Mouse (Mus musculus) midbrain, embryonic 13.5 days (tissue): Measurements from ENCODE around the gene Prkg1. TPM values are rescaled to one million over a fixed set of nuclear protein-coding genes. Genes with fewer than 3 reads are reported as not detected.
A peak's percentile ranks its signal among the peaks of the same experiment; 100 is the strongest.

ENCODE experiments used
- ATAC-seq: fragments of 200-750 bp; cut with Nextera tagmentation; 2 replicates; pipeline ENCODE4 v1.8.0; 2017; ENCODE audit warnings: mild to moderate bottlenecking, moderate TSS enrichment, moderate library complexity
- H3K27ac ChIP-seq: fragments of 300-500 bp; sonication (generic); 2 replicates; pipeline ENCODE4 v1.5.1; 2015; ENCODE audit warnings: inconsistent platforms, mild to moderate bottlenecking, moderate library complexity
- H3K27me3 ChIP-seq: fragments of 300-500 bp; sonication (generic); 2 replicates; pipeline ENCODE4 v1.6.1; 2015; ENCODE audit warnings: mild to moderate bottlenecking, inconsistent platforms
- H3K36me3 ChIP-seq: fragments of 300-500 bp; sonication (generic); 2 replicates; pipeline ENCODE4 v1.6.1; 2015; ENCODE audit warnings: mild to moderate bottlenecking, inconsistent platforms
- H3K4me1 ChIP-seq: fragments of 300-500 bp; sonication (generic); replicated peaks from 2 replicates; pipeline ENCODE4 v1.6.1; 2015; ENCODE audit warnings: inconsistent platforms
- H3K4me2 ChIP-seq: fragments of 300-500 bp; sonication (generic); replicated peaks from 2 replicates; pipeline ENCODE4 v1.6.1; 2015; ENCODE audit warnings: moderate library complexity, mild to moderate bottlenecking, inconsistent platforms
- H3K4me3 ChIP-seq: fragments of 300-500 bp; sonication (generic); replicated peaks from 2 replicates; pipeline ENCODE4 v1.5.1; 2015; ENCODE audit warnings: mild to moderate bottlenecking, inconsistent platforms
- H3K9ac ChIP-seq: fragments of 300-500 bp; sonication (generic); replicated peaks from 2 replicates; pipeline ENCODE4 v1.6.1; 2015; ENCODE audit warnings: mild to moderate bottlenecking, inconsistent platforms
- H3K9me3 ChIP-seq: fragments of 300-500 bp; sonication (generic); 2 replicates; pipeline ENCODE4 v1.6.1; 2016; ENCODE audit warnings: mild to moderate bottlenecking, inconsistent platforms
- WGBS: fragments of 180-500 bp; shearing (Covaris S2); methylation state at CpG from one replicate; pipeline ENCODE4 v1.1.7; 2015; 5-methylcytosine and 5-hydroxymethylcytosine counted together
- polyA plus RNA-seq: library from polyadenylated mRNA; unstranded; fragments of >200 nt; fragmentation: Nextera tagmentation; extraction: Ambion mirVana; gene quantifications from 2 replicates; pipeline ENCODE4 v1.2.1, GENCODE M21; 2015

Prkg1 gene
- polyA plus RNA-seq, 1 experiment from 2014 or later, result 3.7 TPM

DNA sequence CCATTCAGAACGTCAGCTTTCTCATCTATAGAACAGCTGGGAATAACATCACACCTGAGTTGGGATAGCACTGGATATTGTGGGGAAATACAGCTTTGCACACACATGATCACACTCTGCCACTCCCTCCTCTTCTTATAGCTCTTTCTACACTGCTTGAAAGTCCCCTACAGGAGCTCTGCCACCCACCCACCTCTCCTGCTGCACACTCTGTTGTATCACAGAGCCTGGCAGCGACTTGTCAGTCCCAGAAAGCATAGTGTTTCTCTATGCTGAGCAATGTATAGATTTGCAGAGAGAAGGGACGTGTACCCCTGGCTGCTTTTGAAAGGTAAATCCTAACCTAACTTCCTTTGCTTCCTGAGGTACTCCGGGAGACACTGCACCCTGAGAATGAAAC, 275.2 kb downstream of the Prkg1 start:
- no peak for ATAC-seq

DNA sequence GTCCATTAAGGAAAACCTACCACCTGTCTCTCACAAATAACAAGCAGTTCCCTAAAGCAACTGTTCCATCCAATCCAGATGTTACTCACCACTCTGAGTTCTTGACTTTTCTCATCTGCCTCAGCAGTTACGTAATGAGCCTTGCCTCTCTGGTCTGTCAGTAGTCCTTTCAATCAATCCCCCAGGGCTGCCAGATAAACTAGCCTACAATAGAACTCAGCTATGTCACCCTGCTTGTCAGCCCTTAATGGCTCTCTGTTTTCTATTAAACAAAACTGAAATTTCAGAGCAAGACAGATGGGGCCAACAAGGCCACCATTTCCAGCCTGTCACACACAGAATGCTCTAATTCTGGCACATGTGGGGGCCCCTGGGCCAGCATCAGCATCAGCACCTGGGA, 293.1 kb downstream of the Prkg1 start:
- H3K9me3 ChIP-seq, result no peaks in the 10 kb centered on the region
- H3K4me2 ChIP-seq, result no peak overlapping the region
- H3K4me1 ChIP-seq, result 0 out of 2 replicates have a peak, but pooled peaks cover 3% of the 10 kb centered on the region
- WGBS, result 35% methylated on average over 1 of the region's 1 CpGs
- no peak overlapping the region for H3K9ac ChIP-seq
- H3K27me3 ChIP-seq, result no peaks in the 10 kb centered on the region
- no peak overlapping the region for H3K27ac ChIP-seq
- no peak overlapping the region for H3K4me3 ChIP-seq
- H3K36me3 ChIP-seq, result no peaks in the 10 kb centered on the region
- no peak for ATAC-seq

More for the DNA sequence above, 275.2 kb downstream of the Prkg1 start:
- Histone ChIP-seq H3K9me3 (no peaks in the 10 kb centered on the region), H3K4me1 (no peaks in the 10 kb centered on the region), H3K4me3 (no peak overlapping the region), H3K36me3 (no peaks in the 10 kb centered on the region), H3K27ac (no peak overlapping the region), H3K4me2 (no peak overlapping the region), H3K27me3 (no peaks in the 10 kb centered on the region), H3K9ac (no peak overlapping the region)
- 82% methylated on average over 4 of the region's 4 CpGs for WGBS

DNA sequence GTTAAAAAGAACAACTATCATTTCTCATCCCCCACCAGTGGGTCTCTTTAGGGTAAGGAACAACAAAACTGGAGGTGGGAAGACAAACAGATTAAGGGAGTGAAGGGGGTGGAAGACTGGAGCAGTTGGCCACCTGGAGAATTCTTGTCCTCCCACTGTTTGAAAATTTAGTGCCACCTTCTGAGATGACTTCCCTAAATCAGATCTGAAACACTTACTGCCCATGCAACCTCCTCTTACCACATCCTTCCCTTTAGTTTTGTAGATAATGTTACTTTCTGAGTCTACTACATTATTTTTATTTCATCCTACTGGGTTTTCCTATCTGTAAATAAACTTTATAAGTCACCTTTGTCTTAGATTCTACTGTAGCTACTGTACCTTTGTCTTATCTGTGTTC, 304.6 kb downstream of the Prkg1 start:
- Histone ChIP-seq H3K9ac (no peak overlapping the region), H3K27me3 (no peaks in the 10 kb centered on the region), H3K4me1 (no peaks in the 10 kb centered on the region), H3K4me3 (no peak overlapping the region), H3K27ac (no peak overlapping the region), H3K4me2 (no peak overlapping the region), H3K9me3 (no peaks in the 10 kb centered on the region), H3K36me3 (no peaks in the 10 kb centered on the region)
- no peak for ATAC-seq

DNA sequence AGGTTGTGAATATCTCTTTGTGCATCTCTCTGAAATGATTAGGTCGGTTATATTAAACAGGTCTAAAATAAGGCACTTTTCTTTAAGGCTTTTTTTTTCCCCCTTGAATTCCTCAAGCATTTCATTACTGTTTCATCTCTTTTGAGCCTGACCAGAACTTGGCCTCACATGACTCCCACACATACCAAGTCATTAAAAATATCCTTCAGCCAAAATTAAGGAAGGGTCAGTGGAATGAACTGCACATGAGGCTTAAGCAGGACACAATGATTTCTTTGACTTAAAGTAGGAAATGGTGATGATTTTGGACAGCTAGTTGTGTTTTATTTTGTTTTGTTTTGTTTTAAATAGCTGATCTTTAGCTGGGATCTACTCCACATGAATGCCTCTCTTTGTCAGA, 320.7 kb downstream of the Prkg1 start:
- Histone ChIP-seq H3K4me3 (no peak overlapping the region), H3K36me3 (no peaks in the 10 kb centered on the region), H3K4me2 (no peak overlapping the region), H3K9me3 (no peaks in the 10 kb centered on the region), H3K27me3 (no peaks in the 10 kb centered on the region), H3K4me1 (no peaks in the 10 kb centered on the region; the same call in 1 of the 2 replicates), H3K9ac (no peak overlapping the region), H3K27ac (no peak overlapping the region)
- no peak for ATAC-seq
- WGBS, result 86% methylated on average over 1 of the region's 1 CpGs

DNA sequence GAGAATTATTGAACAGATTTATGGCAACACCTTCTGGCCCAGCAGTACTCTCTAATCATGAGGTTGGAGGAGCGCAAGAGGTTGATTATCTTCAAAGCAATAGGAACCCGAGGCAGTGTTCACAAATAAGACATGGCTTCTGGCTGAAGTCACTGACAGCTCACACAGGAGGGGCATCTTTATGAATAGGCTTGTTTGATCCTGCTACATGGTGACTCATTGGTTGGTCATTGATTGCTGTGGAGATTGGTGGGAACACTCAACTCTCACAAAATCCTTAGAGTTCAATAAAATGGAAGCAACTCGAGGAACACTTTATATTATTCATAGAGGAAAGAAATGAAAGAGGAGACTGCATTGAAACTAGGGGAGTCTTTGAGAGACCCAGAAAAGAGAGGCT, 322.5 kb downstream of the Prkg1 start:
- H3K27me3 ChIP-seq, result no peaks in the 10 kb centered on the region
- 69% methylated on average over 3 of the region's 3 CpGs for WGBS
- no peak overlapping the region for H3K4me3 ChIP-seq
- no peaks in the 10 kb centered on the region for H3K36me3 ChIP-seq
- no peak for ATAC-seq
- H3K27ac ChIP-seq, result no peak overlapping the region
- no peaks in the 10 kb centered on the region for H3K9me3 ChIP-seq
- H3K4me2 ChIP-seq, result no peak overlapping the region
- no peaks in the 10 kb centered on the region; the same call in 1 of the 2 replicates for H3K4me1 ChIP-seq
- H3K9ac ChIP-seq, result no peak overlapping the region

DNA sequence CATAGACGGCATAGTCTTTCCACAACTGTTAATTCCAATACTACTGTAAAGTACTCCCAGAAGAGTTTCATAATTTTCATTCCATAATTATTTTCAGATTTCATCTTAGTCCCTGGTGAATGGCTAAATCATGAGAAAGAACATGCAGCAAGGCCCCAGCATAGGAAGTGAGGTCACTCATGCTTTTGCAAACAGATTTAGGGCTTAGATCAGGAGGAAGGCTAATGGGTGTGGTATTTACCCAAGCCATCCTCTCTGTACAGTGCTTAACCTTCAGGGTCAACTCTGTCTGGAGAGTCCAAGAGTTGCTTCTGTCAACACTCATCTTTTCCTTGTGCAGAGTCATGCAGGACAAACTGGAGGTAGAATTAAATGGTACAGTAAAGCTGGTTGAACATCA, 331.4 kb downstream of the Prkg1 start:
- H3K4me1 ChIP-seq, result no peaks in the 10 kb centered on the region
- H3K4me2 ChIP-seq, result no peak overlapping the region
- 94% methylated on average over 1 of the region's 1 CpGs for WGBS
- no peak overlapping the region for H3K4me3 ChIP-seq
- ATAC-seq, result no peak
- no peaks in the 10 kb centered on the region for H3K36me3 ChIP-seq
- H3K9me3 ChIP-seq, result no peaks in the 10 kb centered on the region
- no peak overlapping the region for H3K27ac ChIP-seq
- H3K27me3 ChIP-seq, result no peaks in the 10 kb centered on the region
- no peak overlapping the region for H3K9ac ChIP-seq

DNA sequence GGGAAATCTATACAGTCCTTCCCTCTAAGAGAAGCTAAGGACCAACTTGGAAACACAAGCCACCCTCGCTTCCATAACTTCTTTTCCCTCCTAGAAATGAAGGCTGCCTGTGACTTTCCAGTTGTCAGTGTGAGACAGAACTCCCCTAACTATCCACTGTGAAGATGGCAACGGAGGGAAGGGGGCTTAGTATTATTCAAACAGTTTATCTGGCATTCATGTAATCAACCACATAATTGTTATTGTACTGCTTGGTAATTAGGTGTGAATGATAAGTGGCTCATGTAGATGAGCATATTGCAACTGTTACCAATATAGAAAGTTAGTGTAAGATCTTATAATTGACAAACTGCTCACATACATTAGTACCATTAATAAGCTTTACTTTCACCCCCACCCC, 333.4 kb downstream of the Prkg1 start:
- Histone ChIP-seq H3K36me3 (no peaks in the 10 kb centered on the region), H3K27me3 (no peaks in the 10 kb centered on the region), H3K4me2 (no peak overlapping the region), H3K4me1 (no peaks in the 10 kb centered on the region), H3K9ac (no peak overlapping the region), H3K27ac (no peak overlapping the region), H3K4me3 (no peak overlapping the region), H3K9me3 (no peaks in the 10 kb centered on the region)
- no peak for ATAC-seq
- 70% methylated on average over 2 of the region's 2 CpGs for WGBS

DNA sequence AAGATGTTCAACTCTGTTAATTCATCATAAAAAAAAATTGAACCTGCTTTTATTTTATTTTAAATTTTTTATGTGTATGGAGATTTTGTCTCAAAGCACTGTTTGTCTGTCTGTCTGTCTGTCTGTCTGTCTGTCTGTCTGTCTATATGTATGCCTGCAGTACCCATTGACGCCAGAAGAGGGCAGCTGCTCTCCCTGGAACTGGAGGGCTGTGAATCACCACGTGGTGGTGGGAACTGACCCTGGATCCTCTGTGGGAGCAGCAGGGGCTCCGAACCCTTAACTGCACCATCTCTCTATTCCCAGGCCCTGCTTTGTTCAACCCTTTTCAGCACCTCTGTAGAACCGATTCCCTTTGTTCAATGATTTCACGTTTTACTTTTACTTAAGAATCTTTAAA, 338.7 kb downstream of the Prkg1 start:
- H3K27me3 ChIP-seq, result no peaks in the 10 kb centered on the region
- WGBS, result 74% methylated on average over 5 of the region's 5 CpGs
- H3K36me3 ChIP-seq, result no peaks in the 10 kb centered on the region
- no peak overlapping the region for H3K4me2 ChIP-seq
- no peak overlapping the region for H3K9ac ChIP-seq
- ATAC-seq, result no peak
- no peaks in the 10 kb centered on the region for H3K9me3 ChIP-seq
- no peak overlapping the region for H3K27ac ChIP-seq
- peaks cover 6% of the 10 kb centered on the region; the same call in 1 of the 2 replicates for H3K4me1 ChIP-seq
- no peak overlapping the region for H3K4me3 ChIP-seq

DNA sequence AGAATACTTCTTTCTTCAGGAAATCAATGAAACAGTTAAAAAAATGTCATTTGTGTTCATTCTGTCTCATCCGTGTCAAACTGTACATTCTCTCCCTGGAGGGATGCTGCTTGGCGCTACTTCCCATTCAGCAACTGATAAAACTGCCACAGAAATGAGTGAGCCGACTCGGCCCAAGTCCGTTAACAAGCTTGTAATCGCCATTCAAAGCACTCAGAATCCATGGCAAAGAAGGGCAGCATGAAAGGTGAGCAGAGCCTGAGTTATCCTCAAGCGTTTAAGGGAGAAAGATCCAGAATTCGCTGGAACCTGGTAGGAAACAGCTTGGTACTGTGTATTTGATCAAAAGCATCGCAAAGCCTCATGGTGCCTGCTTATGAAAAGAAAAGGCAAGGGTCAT, 339.6 kb downstream of the Prkg1 start:
- Histone ChIP-seq H3K27ac (no peak overlapping the region), H3K4me1 (peaks cover 6% of the 10 kb centered on the region; the same call in 1 of the 2 replicates), H3K36me3 (no peaks in the 10 kb centered on the region), H3K4me3 (no peak overlapping the region), H3K9ac (no peak overlapping the region), H3K9me3 (no peaks in the 10 kb centered on the region), H3K27me3 (no peaks in the 10 kb centered on the region), H3K4me2 (peak overlapping the region; percentile 12; the same call in 1 of the 2 replicates)
- ATAC-seq, result peak; percentile 27; the same call in 1 of the 2 replicates
- 54% methylated on average over 9 of the region's 9 CpGs for WGBS

DNA sequence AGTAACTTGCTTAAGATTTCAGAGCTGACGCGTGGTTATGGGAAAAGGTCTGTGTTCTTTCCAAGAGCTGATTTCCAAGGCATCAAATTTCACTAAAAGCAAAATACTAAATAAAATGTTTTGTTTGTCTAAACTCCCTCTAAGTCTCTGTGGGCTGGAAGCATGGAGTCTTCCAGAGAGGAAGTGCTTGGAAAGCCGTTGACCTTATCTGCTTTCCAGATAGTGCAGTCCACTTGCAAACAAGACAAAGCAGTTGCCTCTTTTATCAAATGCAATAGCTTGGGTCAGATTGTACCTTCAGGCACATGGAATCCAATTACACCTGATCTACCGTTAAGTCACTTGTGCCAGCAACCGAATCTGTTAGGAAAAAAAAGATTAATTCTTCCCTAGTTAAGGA, 340.5 kb downstream of the Prkg1 start:
- Histone ChIP-seq H3K27ac (no peak overlapping the region), H3K4me2 (no peak overlapping the region), H3K4me1 (peaks cover 6% of the 10 kb centered on the region; the same call in 1 of the 2 replicates), H3K9ac (no peak overlapping the region), H3K36me3 (no peaks in the 10 kb centered on the region), H3K27me3 (no peaks in the 10 kb centered on the region), H3K4me3 (no peak overlapping the region), H3K9me3 (no peaks in the 10 kb centered on the region)
- ATAC-seq, result no peak
- 79% methylated on average over 5 of the region's 5 CpGs for WGBS

DNA sequence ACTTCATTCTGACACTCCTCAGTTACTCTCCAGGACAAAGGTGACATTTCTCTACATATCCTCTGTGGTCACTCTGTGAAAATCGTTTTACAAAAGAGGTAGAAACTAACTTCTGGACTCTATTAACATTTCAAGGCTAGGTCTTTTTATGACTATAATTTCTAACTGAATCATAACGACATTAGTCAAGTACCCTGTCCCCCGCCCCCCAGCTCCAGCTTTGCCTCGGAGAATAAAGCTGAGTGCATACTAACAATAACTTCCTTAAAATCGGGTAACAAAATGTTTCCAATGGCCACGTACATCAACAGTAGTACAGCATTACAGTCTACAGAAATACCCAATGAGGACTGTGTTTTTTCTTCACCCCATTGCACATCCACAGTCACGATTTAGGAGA, 351.3 kb downstream of the Prkg1 start:
- no peak overlapping the region for H3K27ac ChIP-seq
- 91% methylated on average over 7 of the region's 7 CpGs for WGBS
- H3K4me2 ChIP-seq, result no peak overlapping the region
- H3K27me3 ChIP-seq, result no peaks in the 10 kb centered on the region
- no peaks in the 10 kb centered on the region for H3K4me1 ChIP-seq
- H3K9ac ChIP-seq, result no peak overlapping the region
- ATAC-seq, result no peak
- no peak overlapping the region for H3K4me3 ChIP-seq
- no peaks in the 10 kb centered on the region for H3K36me3 ChIP-seq
- no peaks in the 10 kb centered on the region for H3K9me3 ChIP-seq

DNA sequence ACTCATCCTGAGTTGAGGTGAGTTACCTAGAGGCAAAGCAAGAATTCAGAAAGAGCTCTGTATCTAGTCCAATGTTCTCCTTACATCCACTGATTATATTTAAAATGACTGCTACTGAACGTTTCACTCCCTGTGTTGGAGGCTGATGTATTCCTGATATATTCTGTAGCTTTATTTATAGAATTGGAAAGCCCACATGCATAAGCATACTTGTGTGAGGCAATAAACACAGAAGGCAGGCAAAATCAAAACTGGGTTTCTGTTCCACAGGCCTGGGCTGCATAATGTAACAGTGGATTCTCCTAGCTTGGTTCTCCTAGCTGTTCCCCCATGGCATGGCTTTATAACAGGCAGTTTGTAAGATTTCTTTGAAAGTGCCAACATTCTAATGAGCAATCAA, 368.7 kb downstream of the Prkg1 start:
- H3K4me3 ChIP-seq, result no peak overlapping the region
- no peaks in the 10 kb centered on the region for H3K27me3 ChIP-seq
- H3K27ac ChIP-seq, result no peak overlapping the region
- H3K4me1 ChIP-seq, result no peaks in the 10 kb centered on the region
- WGBS, result 84% methylated on average over 1 of the region's 1 CpGs
- no peaks in the 10 kb centered on the region for H3K9me3 ChIP-seq
- no peak for ATAC-seq
- H3K4me2 ChIP-seq, result no peak overlapping the region
- no peaks in the 10 kb centered on the region for H3K36me3 ChIP-seq
- H3K9ac ChIP-seq, result no peak overlapping the region

DNA sequence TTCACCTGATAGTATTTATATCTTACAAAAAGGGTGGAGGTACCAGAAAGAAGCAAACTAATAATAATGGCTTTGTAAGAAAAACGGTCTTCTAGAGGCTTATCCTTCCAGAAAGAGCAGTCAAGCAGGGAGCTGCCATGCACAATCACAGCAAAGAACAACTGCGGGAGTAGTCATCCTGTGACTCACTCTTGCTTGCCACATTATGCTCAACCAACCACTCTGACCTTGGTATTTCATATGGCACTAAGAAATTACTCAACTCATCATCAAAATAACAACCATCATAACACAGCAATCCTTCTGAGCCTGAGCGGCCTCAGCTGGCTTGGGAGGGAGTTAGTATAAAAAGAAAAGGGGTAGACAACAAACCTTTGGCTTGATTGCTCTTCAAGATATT, 379.5 kb downstream of the Prkg1 start:
- Histone ChIP-seq H3K4me3 (no peak overlapping the region), H3K27me3 (no peaks in the 10 kb centered on the region), H3K36me3 (no peaks in the 10 kb centered on the region), H3K27ac (no peak overlapping the region), H3K4me2 (no peak overlapping the region), H3K9ac (no peak overlapping the region), H3K4me1 (peaks cover 6% of the 10 kb centered on the region; the same call in 1 of the 2 replicates), H3K9me3 (no peaks in the 10 kb centered on the region)
- no peak for ATAC-seq
- WGBS, result 78% methylated on average over 3 of the region's 3 CpGs
